7 mouse cellular contexts compared by ENCODE assay signal in the genomic region with DNA sequence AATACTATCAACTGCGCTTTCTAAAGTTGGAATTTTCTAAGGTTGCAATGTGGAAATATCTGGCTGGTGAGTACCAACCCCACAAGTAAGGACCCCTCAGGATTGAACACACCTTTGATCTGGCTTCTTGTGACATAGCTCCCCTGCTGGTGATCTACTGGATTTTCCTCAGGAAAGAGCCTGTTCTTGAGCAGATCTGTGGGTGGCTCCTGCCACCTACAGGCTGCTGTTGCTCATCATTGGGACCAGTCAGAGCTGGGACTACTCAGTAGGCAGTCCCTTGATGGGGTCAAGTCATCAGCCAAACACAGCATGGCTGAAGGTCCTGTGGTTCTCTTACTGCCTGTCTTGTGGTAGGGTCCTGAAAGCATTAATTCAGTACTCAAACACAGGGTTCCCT. TPM values are rescaled to one million over a fixed set of nuclear protein-coding genes. Genes with fewer than 3 reads are reported as not detected.
DNase-seq lines count a peak whose midpoint lies in the region; ATAC-seq lines count a peak whose summit lies in the region.

No protein-coding gene starts in this region.

- no peak overlapping the region for H3K4me2 ChIP-seq in intestine, embryonic 14.5 days (ENCODE audit: low read length)

- H3K4me3 ChIP-seq in intestine, embryonic 14.5 days (ENCODE audit: low read depth, low read length) = no peak overlapping the region

- peak; percentile 60 to 65 for DNase-seq in adrenal gland, adult 18-20 months (ENCODE audit: low spot score in 2 of 2)
- DNase-seq in embryo, embryonic 10 days (ENCODE audit: low spot score) = peak; percentile 88
- peak; percentile 59 to 62 for DNase-seq in gastrocnemius, postnatal 36 days
- DNase-seq in intestine, embryonic 14.5 days (ENCODE audit: low spot score) = peak; percentile 76
- peak; percentile 74 to 82 for DNase-seq in left cerebral cortex, postnatal 10 days (ENCODE audit: extremely low spot score in 1 of 2, low spot score in 2 of 2)
- peak; percentile 75 to 78 for DNase-seq in right cerebral cortex, postnatal 36 days (ENCODE audit: low spot score in 2 of 2)

- intact Hi-C loops in gastrocnemius, postnatal 36 days (cut with DNase I) = no loop called here
- intact Hi-C loops in left cerebral cortex, postnatal 10 days (cut with DNase I) = loop anchor here (5.0 to 10.0 kb wide), 2 partner anchors 36 to 284 kb away; no protein-coding TSS in a partner anchor

- H3K9me3 ChIP-seq in intestine, embryonic 14.5 days (ENCODE audit: control insufficient read depth, low read length) = no peaks in the 10 kb centered on the region

- no peak overlapping the region for H3K9ac ChIP-seq in intestine, embryonic 14.5 days (ENCODE audit: low read length)

- H3K36me3 ChIP-seq in intestine, embryonic 14.5 days (ENCODE audit: control insufficient read depth, insufficient read depth, low read length) = no peaks in the 10 kb centered on the region

- no peak overlapping the region for H3K27ac ChIP-seq in intestine, embryonic 14.5 days (ENCODE audit: low read depth)

- H3K27me3 ChIP-seq in intestine, embryonic 14.5 days (replicated peaks; ENCODE audit: control insufficient read depth, insufficient read depth, low read length) = 0 out of 2 replicates have a peak, but pooled peaks cover 4% of the 10 kb centered on the region

- H3K4me1 ChIP-seq in intestine, embryonic 14.5 days (replicated peaks; ENCODE audit: control insufficient read depth, insufficient read depth, low read length) = peaks cover 11% of the 10 kb centered on the region; the same call in 1 of the 2 replicates

- 17% methylated on average over 1 of the region's 1 CpGs for WGBS in intestine, embryonic 14.5 days

- peak; percentile 69 for ATAC-seq in intestine, embryonic 14.5 days (replicated peaks; ENCODE audit: low FRiP score, low TSS enrichment, low read depth)
- ATAC-seq in megakaryocyte-erythroid progenitor cell, adult 5-6 weeks (replicated peaks; ENCODE audit: low FRiP score, low TSS enrichment, poor library complexity, severe bottlenecking) = peak; percentile 82

RNA-seq across cellular contexts. Expression of gene Tcea2, which starts 1.3 kb away (rescaled TPM):
- 1 to 10 TPM; 8.7 to 8.9 TPM for total RNA-seq in adrenal gland, adult 18-20 months (2021)
- 1 to 10 TPM; 6.0 to 7.8 TPM for total RNA-seq in gastrocnemius, postnatal 36 days (2021)
- polyA plus RNA-seq in intestine, embryonic 14.5 days (2014; fragmentation: Nextera tagmentation; extraction: Ambion mirVana) = 24.7 and 25.3 TPM in 2 replicates
- 10 to 100 TPM; 57.3 to 62.7 TPM for total RNA-seq in left cerebral cortex, postnatal 10 days (2021)
- 8.2 and 9.0 TPM in 2 replicates for total RNA-seq in megakaryocyte-erythroid progenitor cell, adult 5-6 weeks (2014; fragmentation: Nextera tagmentation)
- 3.4 and 4.5 TPM in 2 replicates for total RNA-seq in megakaryocyte-erythroid progenitor cell, adult 5-6 weeks (2017)

RNA-seq across cellular contexts. Expression of gene Sox18, which starts 7.3 kb away (rescaled TPM):
- 10 to 100 TPM; 25.7 to 41.7 TPM for total RNA-seq in adrenal gland, adult 18-20 months (2021)
- 10 to 100 TPM in 1 of 2 experiments, 1 to 10 TPM in 1; 7.6 to 14.2 TPM for total RNA-seq in gastrocnemius, postnatal 36 days (2021)
- 25.5 and 30.5 TPM in 2 replicates for polyA plus RNA-seq in intestine, embryonic 14.5 days (2014; fragmentation: Nextera tagmentation; extraction: Ambion mirVana)
- 10 to 100 TPM; 13.9 to 14.7 TPM for total RNA-seq in left cerebral cortex, postnatal 10 days (2021)
- total RNA-seq in megakaryocyte-erythroid progenitor cell, adult 5-6 weeks (2014; fragmentation: Nextera tagmentation) = not detected in 2 replicates
- total RNA-seq in megakaryocyte-erythroid progenitor cell, adult 5-6 weeks (2017) = not detected in 2 replicates

RNA-seq across cellular contexts. Expression of gene Rgs19, which starts 15.0 kb away (rescaled TPM):
- total RNA-seq in adrenal gland, adult 18-20 months (2021) = 10 to 100 TPM; 18.8 to 22.5 TPM
- 1 to 10 TPM; 2.3 to 2.7 TPM for total RNA-seq in gastrocnemius, postnatal 36 days (2021)
- polyA plus RNA-seq in intestine, embryonic 14.5 days (2014; fragmentation: Nextera tagmentation; extraction: Ambion mirVana) = 64.2 and 68.9 TPM in 2 replicates
- total RNA-seq in left cerebral cortex, postnatal 10 days (2021) = 10 to 100 TPM; 48.8 to 57.2 TPM
- total RNA-seq in megakaryocyte-erythroid progenitor cell, adult 5-6 weeks (2014; fragmentation: Nextera tagmentation) = 55.6 and 78.0 TPM in 2 replicates
- 20.5 and 23.7 TPM in 2 replicates for total RNA-seq in megakaryocyte-erythroid progenitor cell, adult 5-6 weeks (2017)

RNA-seq across cellular contexts. Expression of gene Lkaaear1, which starts 19.5 kb away (rescaled TPM):
- total RNA-seq in adrenal gland, adult 18-20 months (2021) = not detected
- not detected for total RNA-seq in gastrocnemius, postnatal 36 days (2021)
- not detected in 2 replicates for polyA plus RNA-seq in intestine, embryonic 14.5 days (2014; fragmentation: Nextera tagmentation; extraction: Ambion mirVana)
- not detected for total RNA-seq in left cerebral cortex, postnatal 10 days (2021)
- not detected in 2 replicates for total RNA-seq in megakaryocyte-erythroid progenitor cell, adult 5-6 weeks (2014; fragmentation: Nextera tagmentation)
- total RNA-seq in megakaryocyte-erythroid progenitor cell, adult 5-6 weeks (2017) = not detected in 2 replicates

RNA-seq across cellular contexts. Expression of gene Gm29797, which starts 21.9 kb away (rescaled TPM):
- total RNA-seq in adrenal gland, adult 18-20 months (2021) = under 1 TPM in 1 of 2 experiments, not detected in 1; 0.42 TPM
- total RNA-seq in gastrocnemius, postnatal 36 days (2021) = not detected
- 1.2 and 2.5 TPM in 2 replicates for polyA plus RNA-seq in intestine, embryonic 14.5 days (2014; fragmentation: Nextera tagmentation; extraction: Ambion mirVana)
- under 1 TPM in 1 of 2 experiments, not detected in 1; 0.67 TPM for total RNA-seq in left cerebral cortex, postnatal 10 days (2021)
- total RNA-seq in megakaryocyte-erythroid progenitor cell, adult 5-6 weeks (2014; fragmentation: Nextera tagmentation) = not detected in 2 replicates
- total RNA-seq in megakaryocyte-erythroid progenitor cell, adult 5-6 weeks (2017) = not detected in 2 replicates

Comparison
In these comparisons a context has a peak if more than half of its experiments do, and no peak if none do; other contexts are left out.
1. RNA of gene Tcea2, which starts 1.3 kb away (total RNA-seq): 57.3 to 62.7 TPM in left cerebral cortex, postnatal 10 days; 3.4 to 9.0 TPM in megakaryocyte-erythroid progenitor cell, adult 5-6 weeks, 8.7 to 8.9 TPM in adrenal gland, adult 18-20 months and 6.0 to 7.8 TPM in gastrocnemius, postnatal 36 days; every median in the first group is over 4 times any median in the second.
2. RNA of gene Sox18, which starts 7.3 kb away (total RNA-seq): 25.7 to 41.7 TPM in adrenal gland, adult 18-20 months, 13.9 to 14.7 TPM in left cerebral cortex, postnatal 10 days and 7.6 to 14.2 TPM in gastrocnemius, postnatal 36 days; not detected in megakaryocyte-erythroid progenitor cell, adult 5-6 weeks; every median in the first group is over 4 times any median in the second.
3. RNA of gene Rgs19, which starts 15.0 kb away (total RNA-seq): 48.8 to 57.2 TPM in left cerebral cortex, postnatal 10 days, 20.5 to 78.0 TPM in megakaryocyte-erythroid progenitor cell, adult 5-6 weeks and 18.8 to 22.5 TPM in adrenal gland, adult 18-20 months; 2.3 to 2.7 TPM in gastrocnemius, postnatal 36 days; every median in the first group is over 4 times any median in the second.
4. Peak in every context shown above with its lines, with median percentiles within 50 percentile points of each other: DNase-seq.